Mouse (Mus musculus) limb, embryonic 10.5 days (tissue): ENCODE measurements around the gene Zic4. TPM values are rescaled to one million over a fixed set of nuclear protein-coding genes. Genes with fewer than 3 reads are reported as not detected.

Source experiments
- DNase-seq: peaks from one replicate; pipeline ENCODE4 v3.0.0-alpha.2; 2017; ENCODE audit warnings: low spot score
- H3K27ac ChIP-seq: fragments of 300-500 bp; sonication (generic); 2 replicates; pipeline ENCODE4 v1.5.1; 2016; ENCODE audit warnings: mild to moderate bottlenecking
- H3K27me3 ChIP-seq: fragments of 300-500 bp; sonication (generic); 2 replicates; pipeline ENCODE4 v1.6.1; 2016; ENCODE audit warnings: low read depth, mild to moderate bottlenecking; ENCODE audit not compliant: poor library complexity, severe bottlenecking
- H3K36me3 ChIP-seq: fragments of 300-500 bp; sonication (generic); 2 replicates; pipeline ENCODE4 v1.6.1; 2016; ENCODE audit warnings: mild to moderate bottlenecking, moderate library complexity
- H3K4me1 ChIP-seq: fragments of 300-500 bp; sonication (generic); 2 replicates; pipeline ENCODE4 v1.6.1; 2016
- H3K4me3 ChIP-seq: fragments of 300-500 bp; sonication (generic); 2 replicates; pipeline ENCODE4 v1.5.1; 2016; ENCODE audit warnings: mild to moderate bottlenecking, moderate library complexity
- H3K9me3 ChIP-seq: fragments of 300-500 bp; sonication (generic); replicated peaks from 2 replicates; pipeline ENCODE4 v1.6.1; 2016; ENCODE audit warnings: mild to moderate bottlenecking
- WGBS: fragments of 180-500 bp; shearing (Covaris S2); methylation state at CpG from one replicate; pipeline ENCODE4 v1.1.7; 2016; 5-methylcytosine and 5-hydroxymethylcytosine counted together
- polyA plus RNA-seq: library from polyadenylated mRNA; unstranded; fragments of >200 nt; fragmentation: Nextera tagmentation; extraction: Ambion mirVana; gene quantifications from 2 replicates; pipeline ENCODE4 v1.2.1, GENCODE M21; 2016

The Zic4 gene
- polyA plus RNA-seq, 1 experiment from 2014 or later, result 0.05 TPM

DNA sequence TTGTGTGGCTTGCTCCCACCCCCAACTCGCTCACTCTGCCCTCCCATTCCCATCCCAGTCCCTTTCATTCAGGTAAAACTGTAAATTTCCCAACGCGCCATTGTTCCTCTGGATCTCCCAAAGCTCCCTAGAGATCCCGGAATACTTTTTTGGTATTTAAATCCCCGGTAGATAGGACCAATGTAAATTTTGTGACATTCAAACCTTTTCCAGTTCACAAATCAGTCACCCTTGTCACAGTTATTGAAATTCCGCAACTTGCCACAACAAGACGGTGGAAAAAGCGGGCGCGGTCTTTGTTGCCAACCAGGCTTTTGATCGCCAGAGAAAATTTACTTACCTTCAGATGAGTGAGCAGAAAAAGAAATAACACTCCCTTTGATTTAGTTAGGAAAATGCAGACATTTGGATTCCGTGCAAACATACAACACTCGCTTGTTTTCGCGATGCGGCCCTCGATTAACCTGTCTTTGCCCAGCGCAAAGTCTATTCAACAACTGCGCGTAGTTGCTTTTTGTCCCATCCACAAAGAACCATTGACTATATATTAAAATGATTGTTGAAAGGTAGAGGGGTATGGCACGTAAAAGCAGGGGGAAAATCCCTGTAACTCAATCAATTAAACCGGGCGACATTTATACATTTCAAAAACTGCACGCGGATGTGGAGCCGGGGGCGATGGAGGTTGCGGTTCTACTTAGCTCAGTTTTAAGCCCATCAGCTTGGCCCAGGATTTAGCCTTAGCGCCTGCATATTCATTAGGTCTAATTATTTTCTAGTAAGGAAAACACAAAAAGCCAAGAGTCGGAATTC lies 5.0 kb downstream of the Zic4 start:
- Histone ChIP-seq H3K4me3 (no peak overlapping the region), H3K36me3 (no peaks in the 10 kb centered on the region), H3K27ac (no peak overlapping the region), H3K9me3 (no peaks in the 10 kb centered on the region), H3K27me3 (peaks cover 100% of the 10 kb centered on the region), H3K4me1 (peaks cover 12% of the 10 kb centered on the region)
- DNase-seq, result peak; percentile 43
- under 1% methylated on average over 30 of the region's 30 CpGs for WGBS

DNA sequence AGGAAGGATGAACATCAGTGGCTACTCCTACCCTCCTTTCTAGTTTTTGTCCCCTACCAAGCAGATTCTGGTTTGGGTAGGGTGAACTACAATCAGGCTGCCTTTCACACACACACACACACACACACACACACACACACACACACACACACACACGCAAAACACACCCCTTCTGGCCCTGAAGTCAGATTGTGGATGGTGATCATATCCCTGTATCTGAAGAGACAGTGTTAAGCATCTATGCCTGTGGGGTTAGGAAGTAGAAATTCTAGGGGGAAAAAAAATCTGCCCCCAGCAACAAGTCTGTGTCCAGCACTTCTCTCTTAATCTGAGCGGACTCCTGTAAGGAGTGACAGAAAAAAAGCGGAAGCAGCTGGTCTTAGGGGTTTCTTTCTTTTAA lies 5.9 kb downstream of the Zic4 start:
- Histone ChIP-seq H3K27me3 (peaks cover 100% of the 10 kb centered on the region), H3K4me1 (peaks cover 10% of the 10 kb centered on the region), H3K27ac (no peak overlapping the region), H3K9me3 (no peaks in the 10 kb centered on the region), H3K36me3 (no peaks in the 10 kb centered on the region), H3K4me3 (no peak overlapping the region)
- peak; percentile 41 for DNase-seq
- WGBS, result 3% methylated on average over 3 of the region's 3 CpGs

DNA sequence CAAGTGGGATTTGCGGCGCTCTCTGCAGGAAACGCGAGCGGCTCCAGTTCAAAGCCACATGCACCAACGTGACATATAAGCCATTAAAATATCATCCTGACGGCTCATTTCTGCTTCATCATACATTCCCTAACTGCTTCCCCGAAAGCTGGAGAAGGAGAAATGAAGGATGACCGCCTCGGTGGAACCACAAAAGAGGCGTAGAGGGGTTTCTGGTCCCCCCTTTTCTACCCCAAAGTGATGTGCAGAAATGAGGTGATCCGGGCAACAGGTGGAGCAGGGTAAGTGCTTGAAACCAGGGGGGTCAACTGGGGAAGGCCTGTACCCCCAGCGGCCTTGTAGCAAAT lies 6.7 kb downstream of the Zic4 start:
- Histone ChIP-seq H3K36me3 (no peaks in the 10 kb centered on the region), H3K27ac (no peak overlapping the region), H3K9me3 (no peaks in the 10 kb centered on the region), H3K4me1 (peaks cover 10% of the 10 kb centered on the region), H3K27me3 (peaks cover 100% of the 10 kb centered on the region), H3K4me3 (no peak overlapping the region)
- WGBS, result 2% methylated on average over 13 of the region's 13 CpGs
- DNase-seq, result no peak

DNA sequence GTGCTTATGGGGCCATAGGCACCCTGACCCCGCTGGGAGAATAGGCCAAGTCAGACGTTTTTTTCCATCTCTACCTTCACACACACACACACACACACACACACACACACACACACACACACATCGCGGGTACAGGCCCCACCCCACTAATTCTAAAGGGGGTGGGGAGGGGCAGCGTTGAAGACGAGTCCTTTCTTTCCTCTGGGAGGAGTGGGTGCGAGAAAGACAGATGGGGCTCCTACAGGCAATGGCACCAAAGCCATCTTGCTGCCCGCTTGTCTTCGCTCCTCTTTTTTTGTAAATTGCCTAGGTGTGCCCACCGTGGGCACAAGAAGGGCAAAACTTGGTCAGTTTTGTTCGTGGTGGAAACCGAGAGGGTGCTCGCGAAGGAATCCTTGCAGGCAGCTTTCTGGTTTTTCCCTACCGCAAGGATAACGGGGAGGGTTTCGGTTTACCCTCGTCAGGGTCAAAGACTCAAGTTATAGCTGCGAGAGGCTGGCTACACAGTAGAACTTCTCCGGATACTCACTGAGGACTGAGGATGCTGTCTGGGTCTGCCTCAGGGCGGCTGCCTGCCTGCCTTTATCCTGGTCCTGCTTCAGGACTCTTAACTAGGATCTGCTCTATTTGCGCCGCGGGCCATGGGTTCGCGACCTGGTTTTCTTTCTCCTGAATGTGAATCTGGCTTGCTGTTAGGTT lies 7.2 kb downstream of the Zic4 start:
- Histone ChIP-seq H3K36me3 (no peaks in the 10 kb centered on the region), H3K27me3 (peaks cover 100% of the 10 kb centered on the region), H3K4me1 (peaks cover 8% of the 10 kb centered on the region), H3K4me3 (no peak overlapping the region), H3K27ac (no peak overlapping the region), H3K9me3 (no peaks in the 10 kb centered on the region)
- DNase-seq, result peak; percentile 52
- 1% methylated on average over 26 of the region's 26 CpGs for WGBS

DNA sequence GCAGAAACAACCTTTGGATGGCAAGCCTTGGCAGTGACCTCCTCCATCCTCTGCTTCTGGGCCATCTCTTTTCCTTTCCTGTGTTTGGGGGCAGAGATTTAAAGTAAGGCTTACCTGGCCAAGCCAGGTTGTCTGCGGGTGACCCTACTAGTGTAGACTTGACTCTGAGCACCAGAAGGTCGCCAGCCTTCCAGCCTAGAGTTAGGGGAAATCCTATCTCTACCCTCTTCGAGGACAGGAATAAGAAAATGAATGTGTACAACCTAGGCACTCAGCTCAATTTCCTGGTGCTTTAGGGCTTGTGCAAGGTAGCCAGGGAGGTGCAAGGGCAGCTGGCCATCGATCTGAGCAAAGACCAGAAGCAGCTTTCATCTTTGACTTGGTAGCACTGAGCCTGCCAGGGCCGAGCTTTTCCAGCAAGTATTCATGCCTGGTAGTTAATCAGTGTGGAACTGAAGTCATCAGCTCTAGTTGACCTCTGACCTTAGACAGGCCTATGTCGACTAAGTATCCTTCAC lies 8.0 kb downstream of the Zic4 start:
- Histone ChIP-seq H3K27me3 (peaks cover 100% of the 10 kb centered on the region), H3K9me3 (no peaks in the 10 kb centered on the region), H3K4me1 (peaks cover under 1% of the 10 kb centered on the region; the same call in 1 of the 2 replicates), H3K4me3 (no peak overlapping the region), H3K27ac (no peak overlapping the region), H3K36me3 (no peaks in the 10 kb centered on the region)
- DNase-seq, result no peak
- WGBS, result 12% methylated on average over 6 of the region's 6 CpGs

DNA sequence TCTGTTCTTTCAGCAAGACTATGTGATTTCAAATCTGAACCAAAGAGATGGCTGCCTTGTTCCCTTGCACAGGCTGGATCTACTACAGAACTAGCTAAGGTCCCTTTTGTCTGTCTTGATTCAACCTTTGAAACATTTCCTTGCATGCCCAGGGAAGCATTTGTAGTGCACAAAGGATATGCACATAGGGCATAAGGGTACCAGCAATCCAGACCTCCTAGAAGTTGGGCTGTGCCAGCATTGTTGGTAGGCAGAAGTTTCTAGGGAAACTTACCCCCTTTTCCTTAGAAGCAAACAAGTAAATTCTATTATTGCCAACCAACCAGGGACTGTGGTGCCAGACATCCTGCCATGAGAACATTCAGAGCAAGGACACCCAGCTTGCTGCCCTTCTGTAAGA lies 8.8 kb downstream of the Zic4 start:
- Histone ChIP-seq H3K4me3 (no peak overlapping the region), H3K36me3 (no peaks in the 10 kb centered on the region), H3K9me3 (no peaks in the 10 kb centered on the region), H3K27ac (no peak overlapping the region), H3K4me1 (no peaks in the 10 kb centered on the region), H3K27me3 (peaks cover 100% of the 10 kb centered on the region)
- no peak for DNase-seq

DNA sequence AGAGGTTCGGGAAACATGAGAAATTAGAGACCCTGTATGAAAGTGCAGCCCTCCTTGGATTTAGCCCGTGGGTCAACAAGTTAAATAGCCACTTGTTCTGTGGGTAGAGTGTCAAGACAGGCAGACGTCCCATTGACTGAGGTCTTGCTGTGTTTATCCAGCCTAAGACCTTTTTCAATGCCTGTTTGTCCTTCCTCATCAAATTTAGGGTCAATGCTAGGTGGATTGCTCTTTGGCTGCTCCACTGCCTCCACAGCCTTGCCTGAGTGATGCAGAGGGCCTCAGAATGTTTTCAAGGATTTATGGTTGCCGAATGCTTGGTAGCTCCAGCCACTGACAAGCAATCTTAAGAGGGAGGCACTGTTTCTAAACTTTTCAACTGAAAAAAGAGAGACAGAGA lies 9.4 kb downstream of the Zic4 start:
- no peak overlapping the region for H3K27ac ChIP-seq
- no peaks in the 10 kb centered on the region for H3K36me3 ChIP-seq
- H3K4me1 ChIP-seq, result no peaks in the 10 kb centered on the region
- 19% methylated on average over 4 of the region's 4 CpGs for WGBS
- peaks cover 100% of the 10 kb centered on the region for H3K27me3 ChIP-seq
- no peak for DNase-seq
- no peak overlapping the region for H3K4me3 ChIP-seq
- no peaks in the 10 kb centered on the region for H3K9me3 ChIP-seq

DNA sequence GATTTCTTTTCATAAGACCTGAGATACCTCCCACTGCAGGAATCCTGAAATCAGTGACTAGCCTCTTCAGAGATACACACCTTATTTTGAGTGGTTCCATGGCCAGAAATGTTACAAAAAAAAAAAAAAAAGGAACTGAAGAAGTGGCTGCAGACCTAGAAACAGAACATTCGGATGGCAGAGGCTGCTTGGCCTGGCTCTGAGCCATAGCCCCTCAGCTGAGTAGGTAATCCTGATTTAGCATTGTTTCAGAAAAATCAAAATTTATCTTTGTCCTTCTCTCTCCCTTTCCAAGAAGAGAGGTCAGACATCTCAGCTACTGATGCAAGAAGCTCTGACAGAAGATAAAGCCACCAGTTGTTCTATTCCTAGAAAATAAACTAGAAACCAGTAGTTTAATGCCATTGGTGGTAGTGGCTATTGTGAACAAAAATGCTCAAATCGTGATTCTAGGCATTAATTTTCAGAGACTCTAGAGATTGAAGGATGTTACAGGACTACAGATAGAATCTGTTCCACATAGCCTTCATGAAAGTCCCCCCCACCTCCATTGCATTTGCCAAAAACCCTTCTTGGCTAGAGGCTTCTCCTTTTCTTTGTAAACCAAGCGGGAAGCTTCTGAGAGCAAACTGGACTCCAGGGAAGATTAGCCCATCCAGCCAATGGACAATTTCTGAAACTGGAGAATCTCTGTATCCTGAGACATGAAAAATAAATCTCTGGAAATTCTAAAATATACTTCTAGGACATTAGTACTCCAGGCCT lies 11.8 kb downstream of the Zic4 start:
- Histone ChIP-seq H3K36me3 (no peaks in the 10 kb centered on the region), H3K9me3 (no peaks in the 10 kb centered on the region), H3K4me3 (no peak overlapping the region), H3K4me1 (peaks cover 8% of the 10 kb centered on the region), H3K27ac (no peak overlapping the region), H3K27me3 (peaks cover 100% of the 10 kb centered on the region)
- WGBS, result 30% methylated on average over 3 of the region's 3 CpGs
- no peak for DNase-seq

DNA sequence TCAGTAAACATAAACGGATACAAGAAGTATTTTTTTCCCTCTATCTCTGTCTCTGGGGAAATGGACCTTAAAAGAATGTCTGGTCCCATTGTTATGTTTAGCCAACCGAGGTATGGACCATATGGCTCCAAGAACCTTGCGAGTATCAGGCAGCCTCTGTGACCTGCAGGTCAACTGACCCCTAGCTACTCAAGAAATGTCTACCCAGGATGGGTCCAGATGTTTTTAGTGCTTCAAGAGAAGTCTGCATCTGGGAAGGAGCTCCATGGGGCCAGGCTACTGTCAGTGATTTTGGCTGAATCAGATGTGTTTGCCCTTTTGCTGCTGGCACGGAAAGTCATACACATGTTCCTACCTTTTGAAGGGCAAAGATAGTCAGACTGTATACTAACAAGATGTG lies 12.5 kb downstream of the Zic4 start:
- no peak overlapping the region for H3K27ac ChIP-seq
- H3K36me3 ChIP-seq, result no peaks in the 10 kb centered on the region
- 6% methylated on average over 4 of the region's 4 CpGs for WGBS
- peaks cover 100% of the 10 kb centered on the region for H3K27me3 ChIP-seq
- no peak overlapping the region for H3K4me3 ChIP-seq
- DNase-seq, result no peak
- peaks cover 9% of the 10 kb centered on the region for H3K4me1 ChIP-seq
- no peaks in the 10 kb centered on the region for H3K9me3 ChIP-seq

DNA sequence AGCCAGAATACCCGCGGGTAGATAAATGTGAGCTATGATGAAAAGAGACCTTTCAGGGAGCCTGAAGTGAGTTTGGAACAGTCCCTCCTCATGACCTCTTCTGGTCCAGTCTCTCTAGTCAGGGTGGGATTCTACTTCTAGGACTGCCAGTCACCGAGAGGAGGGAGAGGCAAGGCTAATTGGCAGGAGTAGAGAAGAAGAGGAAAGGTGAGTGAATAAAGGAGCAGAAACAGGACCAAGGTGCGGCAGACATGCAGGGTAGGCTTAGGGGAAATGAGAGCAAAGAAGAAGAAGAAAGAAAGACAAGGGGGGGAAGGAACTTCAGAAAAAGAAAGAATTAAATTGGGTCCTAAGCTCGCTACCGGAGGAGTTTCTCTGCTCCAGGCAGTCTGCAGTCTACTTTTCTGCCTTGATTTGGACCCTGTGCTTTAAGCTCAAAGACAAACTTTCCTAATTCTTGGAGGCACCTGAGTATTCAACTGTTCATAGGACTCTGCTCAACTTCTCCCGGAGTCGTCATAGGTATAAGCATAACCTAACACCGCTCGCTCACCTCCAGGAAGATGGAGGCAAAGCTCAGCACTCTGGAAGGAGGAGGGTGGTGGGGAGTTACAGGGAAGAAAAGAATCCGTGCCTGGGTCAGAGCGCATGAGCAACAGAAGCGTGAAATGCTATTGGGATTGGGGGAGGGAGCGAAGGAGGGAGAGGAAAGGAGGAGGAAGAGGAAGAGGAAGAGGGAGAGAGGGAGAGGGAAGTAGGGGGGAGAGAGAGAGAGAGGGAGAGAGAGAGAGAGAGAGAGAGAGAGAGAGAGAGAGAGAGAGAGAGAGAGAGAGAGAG lies 15.0 kb downstream of the Zic4 start:
- 1% methylated on average over 14 of the region's 14 CpGs for WGBS
- H3K27me3 ChIP-seq, result peaks cover 100% of the 10 kb centered on the region
- no peak overlapping the region for H3K4me3 ChIP-seq
- DNase-seq, result peak; percentile 42
- H3K9me3 ChIP-seq, result no peaks in the 10 kb centered on the region
- peaks cover 18% of the 10 kb centered on the region for H3K4me1 ChIP-seq
- no peak overlapping the region for H3K27ac ChIP-seq
- H3K36me3 ChIP-seq, result no peaks in the 10 kb centered on the region

DNA sequence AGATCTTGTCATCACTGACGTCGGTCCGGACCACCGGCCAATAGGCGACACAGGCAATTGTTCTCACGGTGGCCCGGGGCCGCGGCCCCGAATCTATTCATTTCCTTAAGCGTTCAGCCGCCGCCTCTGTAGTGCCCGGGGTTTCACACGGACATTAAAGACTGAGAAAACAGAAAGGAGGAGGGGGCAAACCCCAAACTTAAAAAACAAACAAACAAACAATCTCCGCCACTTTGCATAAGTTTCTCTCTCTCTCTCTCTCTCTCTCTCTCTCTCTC lies 15.6 kb downstream of the Zic4 start:
- Histone ChIP-seq H3K4me1 (peaks cover 18% of the 10 kb centered on the region), H3K27ac (no peak overlapping the region), H3K9me3 (no peaks in the 10 kb centered on the region), H3K36me3 (no peaks in the 10 kb centered on the region), H3K4me3 (no peak overlapping the region; the same call in 1 of the 2 replicates), H3K27me3 (peaks cover 100% of the 10 kb centered on the region)
- 1% methylated on average over 16 of the region's 16 CpGs for WGBS
- peak; percentile 45 for DNase-seq
